Mouse (Mus musculus) ES-E14 (cell line): Measurements from ENCODE around the gene Kcnip3. TPM values are rescaled to one million over a fixed set of nuclear protein-coding genes. Genes with fewer than 3 reads are reported as not detected.

Source experiments
- DNase-seq: peaks from one replicate; pipeline ENCODE4 v3.0.0-alpha.2; 2013; ENCODE audit warnings: low read depth, low spot score
- H3K27ac ChIP-seq: 2 replicates; pipeline ENCODE4 v1.5.1; 2012; ENCODE audit warnings: low read depth, mild to moderate bottlenecking, low read length, moderate library complexity, mixed read lengths; ENCODE audit not compliant: poor library complexity, insufficient read depth, severe bottlenecking
- H3K36me3 ChIP-seq: 2 replicates; pipeline ENCODE4 v1.6.1; 2012; ENCODE audit warnings: mild to moderate bottlenecking, low read length, moderate library complexity, mixed read lengths; ENCODE audit not compliant: control insufficient read depth, poor library complexity, insufficient read depth, severe bottlenecking
- H3K4me1 ChIP-seq, 2 experiments: fragments of 150-350 bp in 1 of 2; sonication (generic) in 1 of 2; 2 replicates each; pipeline ENCODE4 v1.6.1; 2012; ENCODE audit warnings: low read length in 2 of 2, mild to moderate bottlenecking in 1 of 2, mixed read lengths in 1 of 2; ENCODE audit not compliant: control insufficient read depth in 2 of 2, insufficient read depth in 2 of 2, poor library complexity in 1 of 2
- H3K4me3 ChIP-seq, 2 experiments: fragments of 150-350 bp in 1 of 2; sonication (generic) in 1 of 2; 2 replicates each; pipeline ENCODE4 v1.5.1; 2012; ENCODE audit warnings: low read length in 2 of 2, low read depth in 1 of 2, mild to moderate bottlenecking in 1 of 2, mixed read lengths in 1 of 2; ENCODE audit not compliant: insufficient read depth in 1 of 2, poor library complexity in 1 of 2, severe bottlenecking in 1 of 2
- H3K9ac ChIP-seq: 2 replicates; pipeline ENCODE4 v1.6.1; 2012; ENCODE audit warnings: low read depth, mild to moderate bottlenecking, low read length, mixed read lengths; ENCODE audit not compliant: poor library complexity, insufficient read depth, severe bottlenecking
- H3K9me3 ChIP-seq: fragments of 150-350 bp; sonication (generic); 2 replicates; pipeline ENCODE4 v1.6.1; 2012; ENCODE audit warnings: low read depth, mild to moderate bottlenecking, low read length; ENCODE audit not compliant: control insufficient read depth, insufficient read depth
- CHD2 ChIP-seq: IDR thresholded peaks from 2 replicates; pipeline ENCODE4 v1.6.1; 2014; ENCODE audit warnings: mild to moderate bottlenecking, low read depth, low read length, inconsistent platforms
- HCFC1 ChIP-seq: IDR thresholded peaks from 2 replicates; pipeline ENCODE4 v1.6.1; 2012; ENCODE audit warnings: low read length, inconsistent platforms, borderline replicate concordance; ENCODE audit not compliant: insufficient read depth
- MAFK ChIP-seq: IDR thresholded peaks from 2 replicates; pipeline ENCODE4 v1.6.1; 2014; ENCODE audit warnings: mild to moderate bottlenecking, low read depth, low read length, inconsistent platforms; ENCODE audit not compliant: insufficient read depth
- ZC3H11A ChIP-seq: IDR thresholded peaks from 2 replicates; pipeline ENCODE4 v1.6.1; 2012; ENCODE audit warnings: low read depth, mild to moderate bottlenecking, inconsistent platforms, low read length, borderline replicate concordance
- ZNF384 ChIP-seq: IDR thresholded peaks from 2 replicates; pipeline ENCODE4 v1.6.1; 2012; ENCODE audit warnings: low read depth, low read length, inconsistent platforms
- in situ Hi-C, 2 experiments: fragments of 600-800 bp; cut with MboI; formaldehyde crosslinking; loops; one replicate each; pipeline ENCODE4 v1.15.1; 2025; ENCODE audit warnings: low sequenced_read_pairs in 2 of 2, inconsistent platforms in 1 of 2; ENCODE audit not compliant: unreplicated experiment in 2 of 2
- total RNA-seq: library from RNA; depleted of rRNA; stranded (reverse); fragments of 300-350 nt; gene quantifications from 2 replicates; pipeline ENCODE4 v1.2.3, GENCODE M21; 2012; rRNA removed

Gene Kcnip3
- 3.0 and 5.3 TPM in 2 replicates for total RNA-seq

DNA sequence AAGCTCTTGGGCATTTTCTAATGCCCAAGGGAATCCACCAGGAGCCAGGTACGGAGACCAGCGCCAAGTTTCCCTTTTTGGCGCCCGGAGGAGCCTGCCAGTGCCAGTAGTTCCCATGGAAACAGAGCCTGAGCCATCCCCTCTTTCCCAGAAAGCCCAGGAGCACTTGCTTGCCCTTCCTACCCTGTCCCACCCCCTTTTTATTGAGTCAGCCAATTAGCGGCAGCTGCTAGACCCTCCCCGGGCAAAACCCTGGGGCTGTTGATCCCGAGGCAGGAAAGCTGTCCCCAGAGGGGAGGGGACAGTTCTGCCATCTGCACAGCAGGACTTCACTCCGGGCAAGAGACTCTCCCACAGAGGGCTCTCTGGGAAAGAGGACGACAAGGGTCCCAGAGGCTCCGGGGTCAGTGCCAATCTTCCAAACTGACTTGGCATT is at the start of gene Kcnip3:
Kcnip3 (minus strand) TSS at position 89 of the 436 bp plus-strand sequence.
- in situ Hi-C loops, result no loop called here
- peak; percentile 46 for DNase-seq
- Histone ChIP-seq H3K4me1 (peaks cover 0 to 2% of the 10 kb centered on the region in 2 experiments; a peak in 1 of 4 replicates), H3K9me3 (no peaks in the 10 kb centered on the region), H3K9ac (peak within 1 kb of the TSS; percentile 46), H3K36me3 (no peaks in the 10 kb centered on the region), H3K27ac (no peak within 1 kb of the TSS), H3K4me3 (peak within 1 kb of the TSS; percentile 55 to 70)
- TF ChIP-seq MAFK (peak; percentile 38; the same call in 1 of the 2 replicates), CHD2 (no peak)

DNA sequence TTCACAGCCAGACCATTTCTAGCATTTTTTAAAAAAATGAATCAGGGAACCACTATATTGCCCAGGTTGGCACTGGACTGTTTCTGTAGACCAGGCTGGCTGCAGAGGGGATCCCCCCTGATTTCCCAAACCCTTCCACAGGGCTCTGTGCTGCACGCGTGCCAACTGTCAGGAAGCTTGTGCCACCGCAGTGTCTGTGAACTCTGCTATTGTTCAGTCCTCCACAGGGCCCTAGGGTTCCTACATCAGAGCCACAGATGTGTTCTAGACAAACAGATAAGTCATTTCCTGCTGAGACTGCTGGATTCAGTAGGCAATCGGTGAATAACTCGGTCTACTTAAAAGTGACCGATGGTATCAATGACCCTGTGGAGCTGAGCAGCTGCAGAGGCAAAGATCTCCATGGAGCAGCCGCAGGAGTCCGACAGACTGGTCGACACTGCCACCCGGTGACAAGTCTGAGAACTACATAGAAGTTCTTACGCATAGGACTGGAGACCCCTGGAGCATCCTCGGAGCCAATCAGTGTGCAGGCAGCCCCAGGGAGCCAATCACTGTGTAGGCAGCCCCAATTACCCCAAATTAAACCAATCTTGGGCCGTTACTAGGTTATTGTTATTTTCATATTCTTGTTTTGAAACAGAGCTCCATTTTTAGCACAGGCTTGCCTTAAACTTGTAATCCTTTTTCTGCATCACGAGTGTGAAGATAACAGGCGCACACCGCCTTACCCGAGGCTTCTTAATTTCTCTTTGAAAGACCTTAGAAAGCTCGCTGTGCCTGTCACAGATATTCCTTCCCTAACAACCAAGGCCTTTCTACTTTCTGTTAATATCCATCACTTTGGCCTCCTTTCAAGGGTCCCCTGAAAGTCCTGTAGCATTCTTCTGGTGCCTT is 37.4 kb upstream of the Kcnip3 start:
- Histone ChIP-seq H3K4me1 (no peaks in the 10 kb centered on the region), H3K4me3 (peak overlapping the region in 1 of 2 experiments; percentile 25; a peak in 2 of 4 replicates)
- in situ Hi-C loops, result loop anchor here in 1 of 2 experiments (5.0 kb wide), 1 partner anchor 52 kb away; no protein-coding TSS in a partner anchor

DNA sequence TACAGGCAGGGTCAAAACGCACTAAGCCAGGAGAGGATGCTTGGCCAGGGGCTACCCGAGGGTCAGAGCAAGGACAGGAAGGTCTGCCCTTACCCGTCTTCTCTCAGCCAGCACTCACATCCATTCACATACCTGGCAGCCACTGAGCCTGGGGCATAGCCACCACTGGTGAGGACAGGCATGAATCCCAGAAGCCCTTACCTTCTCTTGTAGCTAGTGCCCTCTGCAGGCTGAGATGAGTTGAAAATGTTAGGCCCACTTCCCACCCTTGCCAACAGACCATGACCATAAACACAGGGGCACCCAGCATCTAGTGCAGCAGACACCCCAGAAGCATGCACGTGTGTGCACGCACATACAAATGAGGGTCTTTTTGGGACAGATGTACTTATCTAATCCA is 29.2 kb upstream of the Kcnip3 start:
- Histone ChIP-seq H3K36me3 (no peaks in the 10 kb centered on the region), H3K4me1 (no peaks in the 10 kb centered on the region), H3K9me3 (no peaks in the 10 kb centered on the region), H3K4me3 (no peak overlapping the region), H3K27ac (no peak overlapping the region), H3K9ac (no peak overlapping the region)
- in situ Hi-C loops, result no loop called here
- TF ChIP-seq HCFC1, result no peak
- no peak for DNase-seq

More for the DNA sequence above, 37.4 kb upstream of the Kcnip3 start:
- peak; percentile 74 for DNase-seq
- Histone ChIP-seq H3K36me3 (no peaks in the 10 kb centered on the region), H3K9me3 (no peaks in the 10 kb centered on the region; the same call in 1 of the 2 replicates), H3K27ac (no peak overlapping the region), H3K9ac (no peak overlapping the region)
- TF ChIP-seq HCFC1 (no peak), MAFK (no peak), ZC3H11A (peak; percentile 88), ZNF384 (no peak), CHD2 (no peak)

DNA sequence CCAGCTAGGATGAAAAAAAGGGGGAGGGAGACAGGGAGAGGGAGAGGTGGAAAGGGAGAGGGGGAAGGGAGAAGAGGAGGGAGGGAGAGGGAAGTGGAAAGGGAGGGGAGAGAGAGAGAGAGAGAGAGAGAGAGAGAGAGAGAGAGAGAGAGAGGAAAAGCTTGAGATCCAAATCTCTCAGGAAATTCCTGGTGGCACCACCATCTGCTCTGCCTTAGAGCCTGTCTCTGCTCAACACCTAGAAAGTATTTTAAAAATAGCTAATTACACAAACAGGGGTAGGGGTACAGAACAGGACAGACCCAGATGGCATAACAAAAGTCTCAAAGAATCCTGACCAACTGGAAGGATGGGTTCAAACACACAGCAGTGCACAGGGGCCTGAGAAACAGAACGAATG is 28.6 kb upstream of the Kcnip3 start:
- in situ Hi-C loops, result no loop called here
- H3K4me1 ChIP-seq, result no peaks in the 10 kb centered on the region

More for the DNA sequence above, 28.6 kb upstream of the Kcnip3 start:
- no peaks in the 10 kb centered on the region for H3K9me3 ChIP-seq
- H3K4me3 ChIP-seq, result no peak overlapping the region
- no peak for TF ChIP-seq HCFC1
- TF ChIP-seq ZC3H11A, result no peak
- no peak for TF ChIP-seq ZNF384
- TF ChIP-seq MAFK, result no peak
- no peak for TF ChIP-seq CHD2
- no peak for DNase-seq
- H3K36me3 ChIP-seq, result no peaks in the 10 kb centered on the region
- no peak overlapping the region for H3K27ac ChIP-seq
- H3K9ac ChIP-seq, result no peak overlapping the region
